Mouse (Mus musculus): ENCODE data around the gene Stk11ip.

DNA sequence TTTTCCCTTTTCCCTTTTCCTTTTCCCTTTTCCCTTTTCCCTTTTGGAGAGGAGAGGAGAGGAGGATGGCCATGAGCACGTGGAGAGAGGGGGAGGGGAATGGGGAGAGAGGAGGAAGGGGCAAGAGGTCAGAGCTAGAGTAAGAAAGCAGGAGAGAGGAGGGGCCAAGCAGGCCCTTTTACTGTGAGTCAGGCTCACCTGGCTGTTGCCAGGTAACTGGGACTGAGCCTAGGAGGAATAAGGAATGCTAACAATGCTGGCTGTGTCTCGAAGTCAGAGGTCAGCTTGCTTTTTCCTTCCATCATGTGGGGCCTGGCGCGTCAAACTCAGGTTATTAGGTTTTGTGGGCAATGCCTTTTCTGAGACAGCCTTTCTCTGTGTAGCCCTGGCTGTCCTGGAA is 3.3 kb upstream of the Stk11ip start:
- TF ChIP-seq POLR2A (IDR thresholded peaks at IDR 0.05; ENCODE audit: borderline replicate concordance, extremely low read depth, low read depth, low read length) (no peak), CTCF (IDR thresholded peaks at IDR 0.05; ENCODE audit: insufficient read depth, low read length) (no peak)
